Mouse (Mus musculus) lung, postnatal 10 days (tissue): ENCODE data around the gene Nmt2.

ENCODE experiments used
- DNase-seq: peaks from one replicate; pipeline ENCODE4 v3.0.0; 2021

Gene Nmt2

GRCm38 (mm10) chr2:3283602-3284472, at the start of gene Nmt2:
TSS of gene Nmt2 (plus strand) at chr2:3284212.
- peak; percentile 100 for DNase-seq

- DNase-seq: no peak
Observed at GRCm38 (mm10) chr2:3239255-3239654, 44.8 kb upstream of the Nmt2 start.

- no peak for DNase-seq
Observed at GRCm38 (mm10) chr2:3244251-3244650, 39.8 kb upstream of the Nmt2 start.

- no peak for DNase-seq
Observed at GRCm38 (mm10) chr2:3251309-3251708, 32.7 kb upstream of the Nmt2 start.

- no peak for DNase-seq
Observed at GRCm38 (mm10) chr2:3266466-3266865, 17.5 kb upstream of the Nmt2 start.

GRCm38 (mm10) chr2:3267879-3268278, 16.1 kb upstream of the Nmt2 start:
- no peak for DNase-seq

- no peak for DNase-seq
Observed at GRCm38 (mm10) chr2:3273349-3273748, 10.7 kb upstream of the Nmt2 start.

- no peak for DNase-seq
Observed at GRCm38 (mm10) chr2:3276106-3276505, 7.9 kb upstream of the Nmt2 start.

GRCm38 (mm10) chr2:3277502-3277901, 6.5 kb upstream of the Nmt2 start:
- no peak for DNase-seq

- DNase-seq: no peak
Observed at GRCm38 (mm10) chr2:3281311-3281710, 2.7 kb upstream of the Nmt2 start.

GRCm38 (mm10) chr2:3282866-3283601, 978 bp upstream of the Nmt2 start:
- no peak for DNase-seq

GRCm38 (mm10) chr2:3284473-3285180, 615 bp downstream of the Nmt2 start:
- DNase-seq: peak; percentile 60

- peak; percentile 2 for DNase-seq
Observed at GRCm38 (mm10) chr2:3285181-3285530, 1.1 kb downstream of the Nmt2 start.

GRCm38 (mm10) chr2:3285709-3286108, 1.7 kb downstream of the Nmt2 start:
- DNase-seq: no peak

- DNase-seq: no peak
Observed at GRCm38 (mm10) chr2:3286243-3286642, 2.2 kb downstream of the Nmt2 start.

GRCm38 (mm10) chr2:3289581-3289980, 5.6 kb downstream of the Nmt2 start:
- no peak for DNase-seq

GRCm38 (mm10) chr2:3292170-3292569, 8.2 kb downstream of the Nmt2 start:
- no peak for DNase-seq

- no peak for DNase-seq
Observed at GRCm38 (mm10) chr2:3295826-3296225, 11.8 kb downstream of the Nmt2 start.

GRCm38 (mm10) chr2:3305426-3306025, 21.5 kb downstream of the Nmt2 start:
- peak; percentile 16 for DNase-seq

GRCm38 (mm10) chr2:3323132-3323531, 39.1 kb downstream of the Nmt2 start:
- DNase-seq: peak; percentile 38

- DNase-seq: no peak
Observed at GRCm38 (mm10) chr2:3324381-3325130, 40.5 kb downstream of the Nmt2 start.

- peak; percentile 37 for DNase-seq
Observed at GRCm38 (mm10) chr2:3326547-3326946, 42.5 kb downstream of the Nmt2 start.
